Mouse (Mus musculus) liver, embryonic 15.5 days (tissue): ENCODE measurements at regions not wholly inside any gene's neighbourhood (a gene's known extent, or its start where the extent isn't known, plus 50 kb on each side); places are given as distances from the start of the nearest gene placed in this dataset.

Experiments
- ATAC-seq: fragments of 200-750 bp; cut with Nextera tagmentation; 2 replicates; pipeline ENCODE4 v1.8.0; 2017; ENCODE audit warnings: moderate number of reproducible peaks, mild to moderate bottlenecking, moderate library complexity; ENCODE audit not compliant: insufficient read depth
- H3K27ac ChIP-seq: fragments of 300-500 bp; sonication (generic); replicated peaks from 2 replicates; pipeline ENCODE4 v1.5.1; 2015; ENCODE audit warnings: mild to moderate bottlenecking, inconsistent platforms
- H3K27me3 ChIP-seq: fragments of 300-500 bp; sonication (generic); 2 replicates; pipeline ENCODE4 v1.6.1; 2015; ENCODE audit warnings: mild to moderate bottlenecking, inconsistent platforms
- H3K36me3 ChIP-seq: fragments of 300-500 bp; sonication (generic); replicated peaks from 2 replicates; pipeline ENCODE4 v1.6.1; 2015; ENCODE audit warnings: moderate library complexity, mild to moderate bottlenecking, inconsistent platforms
- H3K4me1 ChIP-seq: fragments of 300-500 bp; sonication (generic); replicated peaks from 2 replicates; pipeline ENCODE4 v1.6.1; 2015; ENCODE audit warnings: inconsistent platforms
- H3K4me2 ChIP-seq: fragments of 300-500 bp; sonication (generic); 2 replicates; pipeline ENCODE4 v1.6.1; 2015; ENCODE audit warnings: moderate library complexity, mild to moderate bottlenecking, inconsistent platforms
- H3K4me3 ChIP-seq: fragments of 300-500 bp; sonication (generic); replicated peaks from 2 replicates; pipeline ENCODE4 v1.5.1; 2015; ENCODE audit warnings: mild to moderate bottlenecking, inconsistent platforms
- H3K9ac ChIP-seq: fragments of 300-500 bp; sonication (generic); 2 replicates; pipeline ENCODE4 v1.6.1; 2015; ENCODE audit warnings: moderate library complexity, mild to moderate bottlenecking, inconsistent platforms
- H3K9me3 ChIP-seq: fragments of 300-500 bp; sonication (generic); replicated peaks from 2 replicates; pipeline ENCODE4 v1.6.1; 2016; ENCODE audit warnings: inconsistent platforms
- WGBS: fragments of 180-500 bp; shearing (Covaris S2); methylation state at CpG from one replicate; pipeline ENCODE4 v1.1.7; 2015; ENCODE audit warnings: mixed read lengths; ENCODE audit not compliant: insufficient replicate concordance; 5-methylcytosine and 5-hydroxymethylcytosine counted together

DNA sequence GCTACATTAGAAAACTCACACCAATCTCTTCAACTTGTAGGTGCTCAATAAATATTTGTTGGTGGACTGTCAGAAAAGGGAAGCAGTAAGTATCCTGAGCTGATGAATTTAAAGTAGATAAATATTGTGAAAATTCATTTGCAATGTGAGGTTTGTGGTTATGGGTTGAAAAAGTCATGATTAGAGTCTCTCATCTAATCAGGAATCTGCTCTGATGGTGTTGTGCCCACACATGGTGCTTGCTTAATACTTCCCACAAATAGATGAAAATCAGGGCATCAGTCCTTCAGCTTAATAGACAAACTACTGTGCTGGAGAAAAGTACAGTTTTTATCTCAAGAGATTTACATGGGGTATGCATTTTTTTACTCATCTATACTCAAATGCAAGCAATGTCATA is 59.9 kb downstream of the S1pr1 start:
- no peak for ATAC-seq
- no peak overlapping the region for H3K9ac ChIP-seq

DNA sequence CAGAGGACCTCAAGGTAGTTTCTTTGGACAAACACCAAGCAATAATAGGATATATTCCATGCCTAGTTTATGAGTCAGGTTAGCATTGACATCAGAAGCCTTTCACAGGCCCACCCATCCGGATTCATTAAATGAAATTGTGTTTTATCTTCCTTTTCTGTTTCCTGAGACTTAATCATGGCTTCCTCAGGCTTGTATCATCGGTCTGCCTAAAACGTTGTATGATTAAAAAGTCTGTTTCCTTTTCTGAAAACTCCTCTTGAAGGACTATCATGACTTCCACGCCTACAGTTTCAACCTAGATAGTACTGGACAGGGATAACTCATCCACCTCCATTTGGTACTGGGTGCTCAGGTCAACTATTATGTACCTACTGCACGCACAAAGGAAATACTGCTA is 62.6 kb downstream of the S1pr1 start:
- Histone ChIP-seq H3K9ac (no peak overlapping the region), H3K4me3 (no peak overlapping the region), H3K27ac (no peak overlapping the region), H3K4me1 (no peaks in the 10 kb centered on the region), H3K4me2 (no peak overlapping the region), H3K27me3 (no peaks in the 10 kb centered on the region), H3K9me3 (no peaks in the 10 kb centered on the region), H3K36me3 (no peaks in the 10 kb centered on the region)
- no peak for ATAC-seq
- 25% methylated on average over 5 of the region's 5 CpGs for WGBS

More for the DNA sequence above, 59.9 kb downstream of the S1pr1 start:
- no peaks in the 10 kb centered on the region for H3K36me3 ChIP-seq
- no peak overlapping the region for H3K27ac ChIP-seq
- H3K9me3 ChIP-seq, result no peaks in the 10 kb centered on the region
- no peak overlapping the region for H3K4me2 ChIP-seq
- H3K27me3 ChIP-seq, result no peaks in the 10 kb centered on the region
- no peak overlapping the region for H3K4me3 ChIP-seq
- H3K4me1 ChIP-seq, result no peaks in the 10 kb centered on the region

DNA sequence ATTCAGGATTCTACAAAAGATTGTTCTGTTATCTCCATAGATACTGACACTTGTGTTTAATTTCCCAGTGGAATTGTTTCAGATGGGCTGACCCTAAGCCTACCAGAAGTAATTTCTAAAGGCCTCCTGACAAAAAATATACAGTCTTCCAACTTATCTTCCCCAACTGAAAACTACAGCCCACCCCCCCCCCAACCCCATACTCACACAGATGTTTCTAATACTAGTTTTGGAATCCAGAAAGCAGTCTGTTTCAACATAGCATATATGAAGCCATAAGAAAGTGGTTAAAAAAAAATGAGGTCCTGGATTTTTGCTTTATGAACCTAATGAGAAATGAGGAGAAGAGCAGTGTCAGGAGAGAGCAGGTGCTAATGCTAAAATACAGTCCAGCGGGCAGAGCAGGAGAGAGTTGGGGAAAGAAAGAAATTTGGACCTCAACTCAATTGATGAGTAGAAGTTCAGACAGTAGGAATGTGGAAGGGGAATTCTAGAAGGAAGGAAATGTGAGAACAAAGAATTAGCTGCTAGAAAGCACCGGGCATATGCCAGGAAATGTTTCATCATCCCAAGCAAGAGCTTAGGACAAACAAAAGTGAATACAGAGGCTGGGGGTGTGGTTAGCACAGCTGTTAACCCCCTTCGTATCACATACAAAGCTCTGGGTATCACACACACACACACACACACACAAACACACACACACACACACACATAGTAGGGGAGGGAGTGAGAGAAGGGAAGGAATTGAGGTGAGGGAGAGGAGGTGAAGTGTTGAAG is 65.3 kb downstream of the S1pr1 start:
- Histone ChIP-seq H3K36me3 (no peaks in the 10 kb centered on the region), H3K27me3 (no peaks in the 10 kb centered on the region), H3K4me2 (no peak overlapping the region), H3K4me3 (no peak overlapping the region), H3K9ac (no peak overlapping the region), H3K9me3 (no peaks in the 10 kb centered on the region), H3K27ac (no peak overlapping the region), H3K4me1 (no peaks in the 10 kb centered on the region)
- 26% methylated on average over 3 of the region's 3 CpGs for WGBS
- no peak for ATAC-seq

DNA sequence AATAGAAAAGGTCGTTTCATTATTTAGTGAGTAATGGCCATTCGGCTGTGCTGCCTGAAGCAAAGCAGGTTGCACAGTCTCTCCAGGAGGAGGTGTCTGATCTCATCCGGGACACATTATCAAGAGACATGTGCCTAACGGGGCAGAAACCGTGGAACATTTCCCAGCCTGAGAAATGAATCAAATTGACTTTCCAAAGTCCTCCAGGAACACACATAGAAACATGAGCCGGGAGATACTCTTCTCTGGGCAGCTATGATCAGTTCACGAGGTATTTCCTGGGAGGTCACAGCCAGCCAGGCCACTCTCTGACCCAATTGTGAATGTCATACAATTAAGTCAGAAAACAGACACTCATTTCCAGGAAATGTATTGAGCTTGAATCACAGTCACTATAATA is 67.9 kb downstream of the S1pr1 start:
- WGBS, result 58% methylated on average over 7 of the region's 7 CpGs
- ATAC-seq, result no peak

DNA sequence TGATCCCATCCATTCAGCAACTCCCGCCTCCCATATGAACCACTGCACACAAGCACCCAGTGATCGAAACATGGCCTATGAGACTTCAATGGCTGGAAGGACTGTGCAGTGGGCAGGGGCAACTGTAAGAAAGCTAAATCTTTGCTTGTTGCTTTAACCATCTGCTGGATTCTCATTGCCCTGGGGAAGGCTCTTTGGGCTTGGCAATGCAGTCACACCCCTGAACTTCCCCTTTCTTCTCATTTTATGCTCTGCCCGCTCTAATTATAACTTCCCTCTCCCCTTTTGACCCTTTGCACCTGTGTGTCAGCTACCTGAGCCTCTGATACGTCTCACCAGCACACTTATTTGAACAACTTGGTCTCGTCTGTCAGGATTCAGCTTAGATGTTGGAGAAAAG is 70.6 kb downstream of the S1pr1 start:
- no peaks in the 10 kb centered on the region for H3K27me3 ChIP-seq
- no peak overlapping the region for H3K9ac ChIP-seq
- H3K36me3 ChIP-seq, result no peaks in the 10 kb centered on the region
- H3K27ac ChIP-seq, result no peak overlapping the region
- H3K4me3 ChIP-seq, result no peak overlapping the region
- no peaks in the 10 kb centered on the region for H3K9me3 ChIP-seq
- WGBS, result 36% methylated on average over 5 of the region's 5 CpGs
- no peak overlapping the region for H3K4me2 ChIP-seq
- peaks cover 47% of the 10 kb centered on the region for H3K4me1 ChIP-seq
- ATAC-seq, result no peak

More for the DNA sequence above, 67.9 kb downstream of the S1pr1 start:
- no peak overlapping the region for H3K27ac ChIP-seq
- no peaks in the 10 kb centered on the region for H3K27me3 ChIP-seq
- H3K9ac ChIP-seq, result no peak overlapping the region
- no peak overlapping the region for H3K4me3 ChIP-seq
- H3K36me3 ChIP-seq, result no peaks in the 10 kb centered on the region
- H3K9me3 ChIP-seq, result no peaks in the 10 kb centered on the region
- H3K4me2 ChIP-seq, result no peak overlapping the region
- peaks cover 22% of the 10 kb centered on the region for H3K4me1 ChIP-seq

DNA sequence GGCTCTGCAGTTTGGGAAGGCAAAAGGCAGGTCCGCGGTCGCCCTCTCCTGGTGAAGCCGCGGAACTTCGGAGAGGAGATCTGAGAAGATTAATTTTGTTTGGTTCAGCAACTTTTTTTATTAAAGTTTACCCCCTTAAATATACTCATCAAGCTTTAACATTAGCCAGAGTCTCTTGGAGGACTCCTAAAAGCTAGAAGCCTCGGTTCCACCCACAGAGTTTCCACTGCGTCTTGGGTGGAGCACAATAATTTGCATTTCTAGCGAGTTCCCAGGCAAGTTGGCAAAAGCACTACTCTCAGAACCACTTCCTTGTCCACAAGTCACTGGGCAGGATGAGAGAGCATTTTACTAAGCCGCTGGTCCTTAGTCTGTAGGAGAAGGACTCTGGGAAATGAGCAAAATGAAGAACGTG is 72.0 kb downstream of the S1pr1 start:
- H3K9me3 ChIP-seq, result no peaks in the 10 kb centered on the region
- peak; percentile 39; the same call in 1 of the 2 replicates for ATAC-seq
- 0 out of 2 replicates have a peak overlapping the region, but pooled peaks have one; percentile 2 for H3K9ac ChIP-seq
- H3K27me3 ChIP-seq, result no peaks in the 10 kb centered on the region
- H3K4me1 ChIP-seq, result peaks cover 53% of the 10 kb centered on the region
- WGBS, result under 1% methylated on average over 11 of the region's 11 CpGs
- no peaks in the 10 kb centered on the region for H3K36me3 ChIP-seq
- H3K4me3 ChIP-seq, result peak overlapping the region; percentile 51
- H3K27ac ChIP-seq, result peak overlapping the region; percentile 45
- peak overlapping the region; percentile 68 for H3K4me2 ChIP-seq

DNA sequence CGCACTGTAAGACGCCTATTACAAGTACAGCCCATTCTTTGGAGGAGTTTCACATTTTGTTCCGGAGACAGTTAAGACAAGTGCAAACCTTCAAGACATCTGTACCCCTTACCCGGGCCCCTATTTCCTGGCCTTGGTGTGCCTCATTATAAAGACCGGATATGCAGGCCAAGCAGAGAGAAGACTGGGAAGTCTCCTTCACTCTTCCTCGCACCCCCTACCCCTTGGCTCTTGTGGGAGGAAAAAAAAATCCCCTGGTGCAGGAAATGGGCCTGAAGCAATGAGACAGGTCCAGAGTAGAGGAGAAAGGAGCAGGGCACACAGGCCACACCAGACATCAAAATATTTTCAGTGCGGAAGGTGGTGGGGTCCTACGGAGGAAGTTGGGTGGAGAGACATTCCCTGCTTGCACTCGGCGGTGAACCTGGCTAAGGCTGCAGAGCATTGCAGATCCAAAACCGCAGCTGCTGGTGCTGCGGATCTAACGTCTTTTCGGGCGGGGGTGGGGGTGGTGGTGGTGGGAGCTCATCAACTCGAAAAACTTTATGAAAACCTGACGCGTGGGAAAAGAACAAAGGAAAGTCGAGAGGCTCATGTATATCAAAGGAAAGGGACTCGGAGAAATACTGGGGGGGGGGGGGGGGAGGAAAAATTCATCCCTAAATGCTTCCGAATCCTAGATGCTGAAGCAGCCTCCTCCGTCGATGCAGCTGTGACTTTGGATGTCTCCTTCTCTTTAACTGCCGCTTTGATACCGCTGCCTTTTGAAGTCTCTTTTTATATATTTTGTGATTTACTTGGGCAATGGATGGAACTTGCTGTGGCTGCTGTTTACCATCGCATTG is 72.6 kb downstream of the S1pr1 start:
- Histone ChIP-seq H3K27ac (peak overlapping the region; percentile 84), H3K9me3 (no peaks in the 10 kb centered on the region), H3K4me3 (peak overlapping the region; percentile 51), H3K4me2 (peak overlapping the region; percentile 68), H3K9ac (peak overlapping the region; percentile 20), H3K27me3 (no peaks in the 10 kb centered on the region), H3K36me3 (no peaks in the 10 kb centered on the region), H3K4me1 (peaks cover 55% of the 10 kb centered on the region)
- 2% methylated on average over 26 of the region's 26 CpGs for WGBS
- peak; percentile 23 for ATAC-seq

DNA sequence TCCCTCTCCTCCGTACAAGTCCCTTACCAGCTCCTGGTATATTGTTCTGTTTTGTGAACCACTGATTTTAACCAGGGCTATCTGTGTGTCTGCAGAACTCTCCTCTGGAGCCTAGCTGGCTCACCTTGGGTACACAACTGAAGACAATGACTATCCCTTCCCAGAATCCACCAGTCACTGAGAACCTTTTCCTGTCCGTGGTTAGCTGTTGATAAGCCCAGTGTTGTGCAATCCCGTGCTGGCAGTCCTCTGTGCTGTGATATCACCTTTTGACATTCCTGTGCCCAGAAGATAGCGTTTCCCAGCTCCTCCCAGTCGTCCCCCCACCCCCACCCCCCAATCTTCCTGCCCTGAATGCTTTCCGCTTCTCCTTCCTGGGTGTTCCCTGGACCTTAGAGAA is 73.5 kb downstream of the S1pr1 start:
- Histone ChIP-seq H3K4me2 (peak overlapping the region; percentile 68), H3K4me3 (peak overlapping the region; percentile 51), H3K4me1 (peaks cover 63% of the 10 kb centered on the region), H3K9ac (no peak overlapping the region), H3K9me3 (no peaks in the 10 kb centered on the region), H3K36me3 (no peaks in the 10 kb centered on the region), H3K27ac (peak overlapping the region; percentile 84), H3K27me3 (no peaks in the 10 kb centered on the region)
- ATAC-seq, result peak; percentile 97
- 2% methylated on average over 6 of the region's 6 CpGs for WGBS

DNA sequence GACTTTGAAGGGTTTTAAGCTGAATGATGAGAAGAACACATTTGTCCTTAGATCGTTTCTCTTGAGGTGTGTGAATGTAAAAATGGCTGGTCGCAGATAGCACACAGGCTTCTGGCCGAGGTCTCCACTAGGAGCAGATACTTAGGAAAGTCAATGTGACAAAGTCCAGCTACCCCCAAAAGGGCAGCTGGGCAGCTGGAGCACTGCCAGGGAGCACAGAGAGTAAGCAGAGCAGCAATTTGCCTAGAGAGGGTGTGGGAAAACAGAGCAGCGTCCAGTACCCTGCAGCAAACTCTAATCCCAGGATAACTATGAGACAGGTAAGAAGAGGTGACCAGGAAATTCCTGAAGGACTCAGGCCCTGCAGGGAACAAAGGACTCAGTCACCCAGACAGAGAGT is 79.4 kb downstream of the S1pr1 start:
- H3K27ac ChIP-seq, result no peak overlapping the region
- peaks cover 33% of the 10 kb centered on the region for H3K4me1 ChIP-seq
- no peak overlapping the region for H3K9ac ChIP-seq
- 68% methylated on average over 4 of the region's 4 CpGs for WGBS
- H3K9me3 ChIP-seq, result no peaks in the 10 kb centered on the region
- no peak overlapping the region for H3K4me3 ChIP-seq
- H3K4me2 ChIP-seq, result no peak overlapping the region
- H3K36me3 ChIP-seq, result no peaks in the 10 kb centered on the region
- H3K27me3 ChIP-seq, result no peaks in the 10 kb centered on the region
- ATAC-seq, result peak; percentile 53

DNA sequence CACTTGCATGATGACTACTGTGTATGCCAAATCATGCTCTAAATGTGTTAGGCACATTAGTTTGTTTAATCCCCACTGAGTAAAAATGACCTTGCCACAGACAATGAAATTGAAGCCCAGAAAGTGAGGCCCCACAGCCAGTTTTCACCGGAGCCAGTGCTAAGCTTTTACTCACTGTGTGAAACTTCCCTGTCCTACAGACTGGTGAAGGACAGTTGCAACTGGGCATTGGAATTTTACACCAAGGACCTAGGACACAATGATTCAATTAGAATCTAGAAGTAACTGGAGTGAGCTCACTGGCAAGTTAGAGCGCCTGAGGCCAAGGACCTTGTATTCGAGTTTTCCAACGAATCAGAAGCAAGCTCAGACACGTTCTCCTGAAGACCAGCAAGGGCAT is 79.8 kb downstream of the S1pr1 start:
- Histone ChIP-seq H3K4me3 (no peak overlapping the region), H3K9me3 (no peaks in the 10 kb centered on the region), H3K4me1 (peaks cover 30% of the 10 kb centered on the region), H3K9ac (no peak overlapping the region), H3K4me2 (no peak overlapping the region), H3K27ac (no peak overlapping the region), H3K27me3 (no peaks in the 10 kb centered on the region), H3K36me3 (no peaks in the 10 kb centered on the region)
- WGBS, result 78% methylated on average over 5 of the region's 5 CpGs
- ATAC-seq, result no peak

DNA sequence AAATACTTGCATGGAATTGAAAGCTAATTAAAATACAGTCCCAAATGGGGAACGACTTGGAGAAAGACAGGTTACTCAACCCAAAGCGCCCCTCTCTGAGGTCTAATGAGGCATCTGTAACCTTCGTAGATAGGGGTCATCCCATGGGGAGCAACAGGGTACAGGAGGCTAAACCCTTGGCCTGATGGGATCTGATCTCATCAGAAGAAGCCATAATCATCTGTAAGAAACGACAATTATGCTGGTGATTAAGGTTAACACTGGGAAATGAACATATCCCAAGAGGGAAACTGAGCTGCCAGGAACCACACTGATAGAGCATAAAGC is 82.5 kb downstream of the S1pr1 start:
- no peak for ATAC-seq
- Histone ChIP-seq H3K27me3 (no peaks in the 10 kb centered on the region), H3K9ac (no peak overlapping the region), H3K4me2 (no peak overlapping the region), H3K4me3 (no peak overlapping the region), H3K27ac (no peak overlapping the region), H3K4me1 (peaks cover 16% of the 10 kb centered on the region; the same call in 1 of the 2 replicates), H3K36me3 (no peaks in the 10 kb centered on the region), H3K9me3 (no peaks in the 10 kb centered on the region)
- WGBS, result 57% methylated on average over 4 of the region's 4 CpGs
